Mouse (Mus musculus): Measurements from ENCODE around the gene Dyrk1b. TPM values are rescaled to one million over a fixed set of nuclear protein-coding genes. Genes with fewer than 3 reads are reported as not detected.
"Not testable (repeated sequence)": the region's sequence is repeated elsewhere in the genome, so short reads cannot be mapped to it uniquely, and the experiment has no call there.

Dyrk1b gene
- 26.5 TPM for polyA plus RNA-seq (2021)

GRCm38 (mm10) chr7:28179228-28179627 is at the start of gene Dyrk1b:
Gene Dyrk1b, plus strand, starts transcription at chr7:28179469.
- DNase-seq (ENCODE audit: low read depth, low spot score) (peak; percentile 83), ATAC-seq (peak; percentile 50)
- ChIA-PET POLR2A (interaction anchor here (2.7 kb wide), 1 partner anchor 9 kb away, joined by 9 read pairs; the partner anchor contains the start of gene Fbl), CTCF (interaction anchor here (1.8 kb wide), 1 partner anchor 10 kb away, joined by 5 read pairs; the partner anchor contains the start of gene Fbl)
- in situ Hi-C loops (cut with MboI; ENCODE audit: low pct_unique_long_range_greater_than_20kb): no loop called here
- no peaks in the 10 kb centered on the region for H3K27me3 ChIP-seq
- no peak for TF ChIP-seq CTCF (IDR thresholded peaks at IDR 0.05)

DNA sequence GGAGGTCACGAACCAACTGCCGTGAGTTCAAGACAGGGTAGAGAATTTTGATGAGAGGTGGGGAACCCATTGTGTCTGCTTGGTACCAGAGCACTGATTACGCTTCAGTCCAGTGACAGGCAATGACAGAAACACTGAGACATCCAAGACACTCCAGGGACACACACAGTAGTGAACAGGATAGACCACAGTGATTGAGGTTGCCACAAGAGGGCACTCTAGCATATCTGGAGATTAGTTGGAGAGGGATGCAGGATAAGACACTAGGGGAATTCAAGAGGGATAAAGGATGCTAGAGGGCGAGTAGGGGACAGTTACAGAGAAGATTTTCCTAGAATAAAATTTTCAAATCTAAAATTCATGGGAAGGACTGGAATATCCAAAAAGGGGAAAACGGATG is 41.7 kb upstream of the Dyrk1b start:
- DNase-seq (ENCODE audit: low read depth, low spot score): no peak
- ChIA-PET POLR2A (no interaction called here), CTCF (interaction anchor here (1.8 kb wide), 1 partner anchor 11 kb away, joined by 6 read pairs; no protein-coding TSS in a partner anchor)
- TF ChIP-seq CTCF (IDR thresholded peaks at IDR 0.05): peak; percentile 82
- H3K27me3 ChIP-seq: peaks cover 17% of the 10 kb centered on the region
- ATAC-seq: no peak
- in situ Hi-C loops (cut with MboI; ENCODE audit: low pct_unique_long_range_greater_than_20kb): loop anchor here (25.0 kb wide), 1 partner anchor 550 kb away; the partner anchor contains the start of gene Fbxo27

- TF ChIP-seq CTCF (IDR thresholded peaks at IDR 0.05): peak; percentile 90
- ATAC-seq (peak; percentile 23), DNase-seq (ENCODE audit: low read depth, low spot score) (no peak)
- CTCF ChIA-PET: interaction anchor here (0.6 to 2.6 kb wide), 15 partner anchors 10 to 155 kb away, joined by 3 to 17 read pairs (median 4); partner anchors contain the start of gene Fbl
- POLR2A ChIA-PET: interaction anchor here (0.9 to 1.5 kb wide), 2 partner anchors 10 to 21 kb away, joined by 5 to 7 read pairs; partner anchors contain the start of gene Fbl
- peaks cover 45% of the 10 kb centered on the region for H3K27me3 ChIP-seq
- in situ Hi-C loops (cut with MboI; ENCODE audit: low pct_unique_long_range_greater_than_20kb): loop anchor here (5.0 to 25.0 kb wide), 3 partner anchors 59 to 539 kb away; partner anchors contain the start of genes Dll3 and Fbxo27
These were observed 31.0 kb upstream of the Dyrk1b start for GRCm38 (mm10) chr7:28148263-28148662.

DNA sequence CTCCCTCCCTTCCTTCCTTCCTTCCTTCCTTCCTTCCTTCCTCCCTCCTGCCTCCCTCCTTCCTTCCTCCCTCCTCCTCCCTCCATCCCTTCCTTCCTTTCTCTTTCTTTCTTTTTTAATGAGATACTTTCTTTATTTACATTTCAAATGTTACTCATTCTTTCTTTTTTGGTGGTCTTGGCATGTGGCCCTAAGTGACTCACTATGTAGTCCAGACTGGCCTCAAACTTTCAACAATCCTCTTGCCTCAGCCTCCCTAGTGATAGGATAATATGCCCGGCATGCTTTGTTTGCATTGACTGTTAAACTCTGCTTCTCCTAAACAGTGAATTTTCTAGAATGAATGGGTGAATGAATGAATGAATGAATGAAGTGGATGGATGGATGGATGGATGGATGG is 29.4 kb upstream of the Dyrk1b start:
- in situ Hi-C loops (cut with MboI; ENCODE audit: low pct_unique_long_range_greater_than_20kb): loop anchor here (5.0 to 25.0 kb wide), 3 partner anchors 57 to 537 kb away; partner anchors contain the start of genes Dll3 and Fbxo27
- peaks cover 30% of the 10 kb centered on the region for H3K27me3 ChIP-seq
- ChIA-PET CTCF (interaction anchor here (0.6 to 2.6 kb wide), 2 partner anchors 19 to 64 kb away, joined by 3 to 9 read pairs; no protein-coding TSS in a partner anchor), POLR2A (no interaction called here)
- DNase-seq (ENCODE audit: low read depth, low spot score) (no peak), ATAC-seq (no peak)
- no peak for TF ChIP-seq CTCF (IDR thresholded peaks at IDR 0.05)

- CTCF ChIA-PET: interaction anchor here (0.7 to 1.8 kb wide), 4 partner anchors 8 to 22 kb away, joined by 4 to 7 read pairs (median 4); no protein-coding TSS in a partner anchor
- TF ChIP-seq CTCF (IDR thresholded peaks at IDR 0.05): no peak
- no peak for ATAC-seq
These were observed 27.6 kb upstream of the Dyrk1b start for GRCm38 (mm10) chr7:28151584-28152221.

DNA sequence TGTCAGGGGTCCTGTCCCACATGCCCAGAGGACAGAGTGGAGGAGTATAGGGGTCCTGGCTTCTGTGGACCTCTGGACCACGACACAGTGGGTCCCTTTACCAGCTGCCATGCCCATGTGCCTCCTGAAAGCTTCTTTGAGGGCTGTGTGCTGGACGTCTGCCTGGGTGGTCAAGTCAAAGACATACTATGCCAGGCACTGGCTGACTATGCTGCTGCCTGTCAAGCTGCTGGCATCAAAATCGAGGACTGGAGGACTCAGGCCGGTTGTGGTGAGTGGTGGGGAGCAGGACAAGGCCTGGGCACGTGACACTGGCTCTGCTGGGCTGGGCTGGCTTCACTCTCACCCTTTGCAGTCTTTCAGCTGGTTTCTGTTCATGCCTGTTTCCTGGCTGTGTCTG is 25.7 kb upstream of the Dyrk1b start:
- CTCF ChIA-PET; DNase-seq (ENCODE audit: low read depth, low spot score); in situ Hi-C loops (cut with MboI; ENCODE audit: low pct_unique_long_range_greater_than_20kb); POLR2A ChIA-PET; ATAC-seq; H3K27me3 ChIP-seq: not testable (repeated sequence)

More at GRCm38 (mm10) chr7:28151584-28152221, 27.6 kb upstream of the Dyrk1b start:
- no peak for DNase-seq (ENCODE audit: low read depth, low spot score)
- H3K27me3 ChIP-seq: peaks cover 13% of the 10 kb centered on the region
- in situ Hi-C loops (cut with MboI; ENCODE audit: low pct_unique_long_range_greater_than_20kb): no loop called here
- POLR2A ChIA-PET: interaction anchor here (0.6 to 1.0 kb wide), 3 partner anchors 11 to 25 kb away, joined by 3 to 5 read pairs (median 4); partner anchors contain the start of gene Fbl

DNA sequence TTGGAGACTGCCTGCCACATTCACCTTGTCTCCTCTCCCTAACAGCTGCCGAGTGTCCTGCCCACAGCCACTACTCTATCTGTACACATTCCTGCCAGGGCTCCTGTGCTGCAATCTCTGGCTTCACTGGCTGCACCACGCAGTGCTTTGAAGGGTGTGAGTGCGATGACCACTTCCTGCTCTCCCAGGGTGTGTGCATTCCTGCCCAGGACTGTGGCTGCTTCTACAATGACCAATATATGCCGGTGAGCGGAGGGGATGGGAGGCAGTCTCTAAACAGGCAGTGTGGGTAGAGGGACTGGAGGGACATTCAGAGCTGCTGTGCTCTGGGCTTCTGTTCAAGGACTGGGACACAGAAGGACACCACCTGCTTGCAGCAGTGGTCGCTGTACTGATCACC is 20.0 kb upstream of the Dyrk1b start:
- ChIA-PET CTCF (interaction anchor here (0.9 to 2.2 kb wide), 2 partner anchors 10 to 11 kb away, joined by 3 to 8 read pairs; no protein-coding TSS in a partner anchor), POLR2A (interaction anchor here (1.1 kb wide), 1 partner anchor 9 kb away, joined by 4 read pairs; no protein-coding TSS in a partner anchor)
- ATAC-seq: peak; percentile 93
- no peaks in the 10 kb centered on the region for H3K27me3 ChIP-seq
- no peak for DNase-seq (ENCODE audit: low read depth, low spot score)
- TF ChIP-seq CTCF (IDR thresholded peaks at IDR 0.05): no peak
- in situ Hi-C loops (cut with MboI; ENCODE audit: low pct_unique_long_range_greater_than_20kb): no loop called here

DNA sequence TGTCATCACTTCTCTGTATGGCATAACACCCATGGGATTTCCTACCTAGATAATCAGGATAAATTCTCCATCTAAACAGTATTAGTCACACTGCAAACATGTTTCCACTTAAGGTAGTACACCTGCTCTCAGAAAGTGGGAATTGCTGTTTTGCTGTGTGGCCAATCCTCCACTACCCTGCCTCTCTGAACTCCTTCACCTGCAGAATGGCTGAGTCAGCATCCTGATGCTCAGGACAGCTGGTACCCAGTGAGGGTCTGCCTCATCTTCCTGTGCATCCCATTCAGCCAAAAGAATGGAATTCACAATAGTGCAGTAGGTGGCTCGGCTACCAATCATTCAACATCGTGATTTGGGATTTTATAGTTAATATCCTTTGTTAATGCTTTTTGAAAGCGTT is 19.4 kb upstream of the Dyrk1b start:
- POLR2A ChIA-PET: no interaction called here
- CTCF ChIA-PET: interaction anchor here (0.9 to 2.2 kb wide), 2 partner anchors 9 to 12 kb away, joined by 3 to 8 read pairs; no protein-coding TSS in a partner anchor
- DNase-seq (ENCODE audit: low read depth, low spot score) (no peak), ATAC-seq (no peak)
- no peaks in the 10 kb centered on the region for H3K27me3 ChIP-seq
- in situ Hi-C loops (cut with MboI; ENCODE audit: low pct_unique_long_range_greater_than_20kb): no loop called here
- TF ChIP-seq CTCF (IDR thresholded peaks at IDR 0.05): no peak

DNA sequence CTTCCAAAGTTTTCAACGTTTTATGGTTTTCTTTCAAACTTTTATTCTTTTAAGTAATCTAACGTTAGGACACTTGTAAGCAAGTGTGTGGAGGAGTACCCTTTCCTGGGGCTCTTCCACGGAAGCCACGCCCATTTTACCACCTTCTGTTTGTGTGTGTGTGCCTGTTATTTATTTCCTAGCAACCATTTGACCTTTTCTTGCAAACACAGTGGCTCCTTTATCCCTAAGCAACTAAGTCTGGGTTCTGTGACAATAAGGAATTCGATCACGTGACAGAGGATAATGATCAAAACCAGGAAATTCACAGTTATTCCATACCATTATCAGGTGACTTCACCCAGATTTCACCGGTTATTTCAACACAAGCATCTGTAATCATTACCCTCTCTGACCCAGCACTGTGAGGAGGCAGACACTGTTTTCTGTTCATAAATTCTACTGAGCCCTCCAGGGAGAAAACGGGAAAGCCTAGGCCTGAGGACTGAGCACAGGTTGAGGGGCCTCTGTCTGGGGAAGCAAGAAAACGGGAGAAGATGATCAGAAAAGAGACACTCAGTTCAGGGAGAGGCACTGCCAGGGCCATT is 18.0 kb upstream of the Dyrk1b start:
- DNase-seq (ENCODE audit: low read depth, low spot score) (no peak), ATAC-seq (no peak)
- CTCF ChIA-PET: interaction anchor here (1.2 kb wide), 1 partner anchor 9 kb away, joined by 3 read pairs; no protein-coding TSS in a partner anchor
- POLR2A ChIA-PET: interaction anchor here (0.6 kb wide), 1 partner anchor 555 kb away, joined by 5 read pairs; no protein-coding TSS in a partner anchor
- H3K27me3 ChIP-seq: no peaks in the 10 kb centered on the region
- no peak for TF ChIP-seq CTCF (IDR thresholded peaks at IDR 0.05)
- in situ Hi-C loops (cut with MboI; ENCODE audit: low pct_unique_long_range_greater_than_20kb): no loop called here

- DNase-seq (ENCODE audit: low read depth, low spot score) (no peak), ATAC-seq (no peak)
- in situ Hi-C loops (cut with MboI; ENCODE audit: low pct_unique_long_range_greater_than_20kb): no loop called here
- ChIA-PET CTCF (interaction anchor here (1.2 kb wide), 1 partner anchor 17 kb away, joined by 3 read pairs; no protein-coding TSS in a partner anchor), POLR2A (no interaction called here)
- TF ChIP-seq CTCF (IDR thresholded peaks at IDR 0.05): no peak
- no peaks in the 10 kb centered on the region for H3K27me3 ChIP-seq
These were observed 13.9 kb upstream of the Dyrk1b start for GRCm38 (mm10) chr7:28165406-28165805.
